Mouse (Mus musculus): ENCODE measurements around the gene Pusl1. TPM values are rescaled to one million over a fixed set of nuclear protein-coding genes. Genes with fewer than 3 reads are reported as not detected.

Gene Pusl1
- polyA plus RNA-seq, 1 experiment from 2014 or later, result 28.7 TPM

GRCm38 (mm10) chr4:155887674-155888073 lies 3.9 kb downstream of the Pusl1 start:
- H3K4me3 ChIP-seq, result no peak overlapping the region
- H3K4me1 ChIP-seq (replicated peaks), result peaks cover 16% of the 10 kb centered on the region
- H3K9me3 ChIP-seq (replicated peaks), result no peaks in the 10 kb centered on the region
- WGBS, result 86% methylated on average over 10 of the region's 10 CpGs
- no peak for ATAC-seq (replicated peaks; ENCODE audit: insufficient number of reproducible peaks, insufficient read depth, low FRiP score, low read depth)
- H3K4me2 ChIP-seq, result no peak overlapping the region
- H3K9ac ChIP-seq, result no peak overlapping the region
- no peaks in the 10 kb centered on the region for H3K27me3 ChIP-seq
- H3K36me3 ChIP-seq, result peaks cover 47% of the 10 kb centered on the region
- H3K27ac ChIP-seq, result no peak overlapping the region

- H3K27ac ChIP-seq, result no peak overlapping the region
- H3K4me2 ChIP-seq, result no peak overlapping the region
- H3K27me3 ChIP-seq, result no peaks in the 10 kb centered on the region
- H3K9ac ChIP-seq, result no peak overlapping the region
- H3K4me1 ChIP-seq (replicated peaks), result peaks cover 14% of the 10 kb centered on the region
- no peak for ATAC-seq (replicated peaks; ENCODE audit: insufficient number of reproducible peaks, insufficient read depth, low FRiP score, low read depth)
- H3K36me3 ChIP-seq, result peaks cover 47% of the 10 kb centered on the region
- H3K4me3 ChIP-seq, result no peak overlapping the region
- WGBS, result 87% methylated on average over 5 of the region's 5 CpGs
- H3K9me3 ChIP-seq (replicated peaks), result no peaks in the 10 kb centered on the region
These were observed 5.3 kb downstream of the Pusl1 start for GRCm38 (mm10) chr4:155886330-155886729.

- H3K4me2 ChIP-seq, result no peak overlapping the region
- ATAC-seq (replicated peaks; ENCODE audit: insufficient number of reproducible peaks, insufficient read depth, low FRiP score, low read depth), result peak; percentile 64; the same call in 1 of the 2 replicates
- H3K36me3 ChIP-seq, result peaks cover 42% of the 10 kb centered on the region
- no peak overlapping the region for H3K9ac ChIP-seq
- no peaks in the 10 kb centered on the region for H3K27me3 ChIP-seq
- no peaks in the 10 kb centered on the region for H3K9me3 ChIP-seq (replicated peaks)
- H3K27ac ChIP-seq, result peak overlapping the region; percentile 60
- no peak overlapping the region for H3K4me3 ChIP-seq
- H3K4me1 ChIP-seq (replicated peaks), result 0 out of 2 replicates have a peak, but pooled peaks cover 3% of the 10 kb centered on the region
- 61% methylated on average over 3 of the region's 3 CpGs for WGBS
These were observed 8.0 kb downstream of the Pusl1 start for GRCm38 (mm10) chr4:155883587-155883986.

- no peak for ATAC-seq (replicated peaks; ENCODE audit: insufficient number of reproducible peaks, insufficient read depth, low FRiP score, low read depth)
- H3K27ac ChIP-seq, result no peak overlapping the region
- H3K4me2 ChIP-seq, result no peak overlapping the region
- H3K4me3 ChIP-seq, result no peak overlapping the region
- H3K9ac ChIP-seq, result 0 out of 2 replicates have a peak overlapping the region, but pooled peaks have one; percentile 28
- peaks cover 36% of the 10 kb centered on the region for H3K36me3 ChIP-seq
- H3K4me1 ChIP-seq (replicated peaks), result peaks cover 13% of the 10 kb centered on the region
- H3K9me3 ChIP-seq (replicated peaks), result no peaks in the 10 kb centered on the region
- H3K27me3 ChIP-seq, result no peaks in the 10 kb centered on the region
- 88% methylated on average over 7 of the region's 7 CpGs for WGBS
These were observed 20.2 kb downstream of the Pusl1 start for GRCm38 (mm10) chr4:155871404-155871803.

- peak within 1 kb of the TSS; percentile 78 for H3K4me3 ChIP-seq
- H3K4me2 ChIP-seq, result peak within 1 kb of the TSS; percentile 88
- no peaks in the 10 kb centered on the region for H3K9me3 ChIP-seq (replicated peaks)
- 0% methylated on average over 63 of the region's 63 CpGs for WGBS
- H3K27me3 ChIP-seq, result no peaks in the 10 kb centered on the region
- peak within 1 kb of the TSS; percentile 76 for H3K9ac ChIP-seq
- peak within 1 kb of the TSS; percentile 55 for H3K27ac ChIP-seq
- peak; percentile 96 for ATAC-seq (replicated peaks; ENCODE audit: insufficient number of reproducible peaks, insufficient read depth, low FRiP score, low read depth)
- peaks cover 13% of the 10 kb centered on the region for H3K4me1 ChIP-seq (replicated peaks)
- H3K36me3 ChIP-seq, result peaks cover 30% of the 10 kb centered on the region
These were observed 22.1 kb downstream of the Pusl1 start, which contains the start of the genes Cptp and Ints11 for GRCm38 (mm10) chr4:155869317-155870033. Gene Cptp, minus strand, starts transcription at chr4:155869440. Gene Ints11, plus strand, starts transcription at chr4:155869546.

- Histone ChIP-seq H3K36me3 (peaks cover 24% of the 10 kb centered on the region), H3K9ac (peak overlapping the region; percentile 64), H3K4me1 (replicated peaks) (peaks cover 13% of the 10 kb centered on the region), H3K27ac (no peak overlapping the region), H3K4me3 (peak overlapping the region; percentile 78), H3K27me3 (no peaks in the 10 kb centered on the region), H3K9me3 (replicated peaks) (no peaks in the 10 kb centered on the region), H3K4me2 (peak overlapping the region; percentile 88)
- peak; percentile 19; the same call in 1 of the 2 replicates for ATAC-seq (replicated peaks; ENCODE audit: insufficient number of reproducible peaks, insufficient read depth, low FRiP score, low read depth)
- 6% methylated on average over 22 of the region's 22 CpGs for WGBS
These were observed 22.8 kb downstream of the Pusl1 start for GRCm38 (mm10) chr4:155868614-155869298.

- no peaks in the 10 kb centered on the region for H3K4me1 ChIP-seq (replicated peaks)
- no peak within 1 kb of the TSS for H3K9ac ChIP-seq
- H3K27me3 ChIP-seq, result no peaks in the 10 kb centered on the region
- no peak within 1 kb of the TSS for H3K4me3 ChIP-seq
- no peak within 1 kb of the TSS for H3K27ac ChIP-seq
- WGBS, result 80% methylated on average over 5 of the region's 5 CpGs
- H3K4me2 ChIP-seq, result no peak within 1 kb of the TSS
- H3K9me3 ChIP-seq (replicated peaks), result no peaks in the 10 kb centered on the region
- no peak for ATAC-seq (replicated peaks; ENCODE audit: insufficient number of reproducible peaks, insufficient read depth, low FRiP score, low read depth)
- peaks cover 21% of the 10 kb centered on the region for H3K36me3 ChIP-seq
These were observed 28.6 kb downstream of the Pusl1 start, which contains the start of gene Tas1r3 for GRCm38 (mm10) chr4:155863001-155863400. Gene Tas1r3, minus strand, starts transcription at chr4:155863362.

- Histone ChIP-seq H3K27ac (no peak overlapping the region), H3K9ac (no peak overlapping the region), H3K36me3 (peaks cover 33% of the 10 kb centered on the region), H3K27me3 (no peaks in the 10 kb centered on the region), H3K4me2 (no peak overlapping the region), H3K4me3 (no peak overlapping the region), H3K4me1 (replicated peaks) (no peaks in the 10 kb centered on the region), H3K9me3 (replicated peaks) (no peaks in the 10 kb centered on the region)
- ATAC-seq (replicated peaks; ENCODE audit: insufficient number of reproducible peaks, insufficient read depth, low FRiP score, low read depth), result no peak
- 85% methylated on average over 7 of the region's 7 CpGs for WGBS
These were observed 29.8 kb downstream of the Pusl1 start for GRCm38 (mm10) chr4:155861787-155862186.

- no peak overlapping the region for H3K9ac ChIP-seq
- H3K27ac ChIP-seq, result no peak overlapping the region
- no peak overlapping the region for H3K4me3 ChIP-seq
- no peak overlapping the region for H3K4me2 ChIP-seq
- peaks cover 41% of the 10 kb centered on the region for H3K36me3 ChIP-seq
- WGBS, result 15% methylated on average over 13 of the region's 13 CpGs
- ATAC-seq (replicated peaks; ENCODE audit: insufficient number of reproducible peaks, insufficient read depth, low FRiP score, low read depth), result peak; percentile 24
- no peaks in the 10 kb centered on the region for H3K9me3 ChIP-seq (replicated peaks)
- no peaks in the 10 kb centered on the region for H3K27me3 ChIP-seq
- no peaks in the 10 kb centered on the region for H3K4me1 ChIP-seq (replicated peaks)
These were observed 32.3 kb downstream of the Pusl1 start for GRCm38 (mm10) chr4:155859318-155859717.

- Histone ChIP-seq H3K27me3 (no peaks in the 10 kb centered on the region), H3K4me1 (replicated peaks) (peaks cover 1% of the 10 kb centered on the region), H3K9ac (no peak overlapping the region), H3K27ac (no peak overlapping the region), H3K4me2 (no peak overlapping the region), H3K9me3 (replicated peaks) (no peaks in the 10 kb centered on the region), H3K4me3 (no peak overlapping the region), H3K36me3 (peaks cover 41% of the 10 kb centered on the region)
- WGBS, result 76% methylated on average over 3 of the region's 3 CpGs
- ATAC-seq (replicated peaks; ENCODE audit: insufficient number of reproducible peaks, insufficient read depth, low FRiP score, low read depth), result no peak
These were observed 34.7 kb downstream of the Pusl1 start for GRCm38 (mm10) chr4:155856881-155857280.

GRCm38 (mm10) chr4:155856071-155856470 lies 35.5 kb downstream of the Pusl1 start:
- WGBS, result 91% methylated on average over 12 of the region's 12 CpGs
- Histone ChIP-seq H3K9ac (no peak overlapping the region), H3K9me3 (replicated peaks) (no peaks in the 10 kb centered on the region), H3K27me3 (no peaks in the 10 kb centered on the region), H3K4me2 (no peak overlapping the region), H3K4me3 (no peak overlapping the region), H3K4me1 (replicated peaks) (peaks cover 3% of the 10 kb centered on the region), H3K36me3 (peaks cover 41% of the 10 kb centered on the region), H3K27ac (no peak overlapping the region)
- ATAC-seq (replicated peaks; ENCODE audit: insufficient number of reproducible peaks, insufficient read depth, low FRiP score, low read depth), result no peak

Measured in heart, embryonic 15.5 days (tissue).